Mouse (Mus musculus) liver, postnatal 0 days (tissue): ENCODE results near the gene Hcfc2.

Source experiments
- CTCF ChIP-seq: sonication (generic); IDR thresholded peaks from 2 replicates; pipeline ENCODE4 v1.5.1; 2016; ENCODE audit warnings: antibody characterized with exemption, low read depth
- EP300 ChIP-seq: IDR thresholded peaks from 2 replicates; pipeline ENCODE4 v1.6.1; 2016; ENCODE audit warnings: antibody characterized with exemption, low read depth, mild to moderate bottlenecking

GRCm38 (mm10) chr10:82771595-82772170 is 75.7 kb downstream of the Hcfc2 start:
- no peak for TF ChIP-seq CTCF
- TF ChIP-seq EP300: no peak
